8 mouse cellular contexts compared by ENCODE assay signal in genomic region chrX:48519549-48520085, GRCm38 (mm10). TPM values are rescaled to one million over a fixed set of nuclear protein-coding genes. Genes with fewer than 3 reads are reported as not detected.
DNase-seq lines count a peak whose midpoint lies in the region; ATAC-seq and TF ChIP-seq lines count a peak whose summit lies in the region.
"Had no signal": no experiment of that assay in that cellular context is flagged by ENCODE, and none has a peak within 500 bp of the region (broad histone marks: within the 10 kb centered on the region; RNA-seq: fewer than 3 reads in every experiment).

No protein-coding gene starts in this region.

- H3K36me3 ChIP-seq in embryonic facial prominence, embryonic 12.5 days = no peaks in the 10 kb centered on the region
- H3K36me3 ChIP-seq in hindbrain, embryonic 14.5 days (replicated peaks; ENCODE audit: control insufficient read depth, insufficient read depth) = no peaks in the 10 kb centered on the region
- no peaks in the 10 kb centered on the region for H3K36me3 ChIP-seq in midbrain, embryonic 14.5 days (ENCODE audit: control insufficient read depth, insufficient read depth, low read length)

- ATAC-seq in embryonic facial prominence, embryonic 12.5 days (ENCODE audit: insufficient number of reproducible peaks, insufficient read depth, low FRiP score, low TSS enrichment) = no peak; the same call in 1 of the 2 replicates
- no peak for ATAC-seq in hindbrain, embryonic 14.5 days (ENCODE audit: low FRiP score)
- no peak for ATAC-seq in midbrain, embryonic 14.5 days (ENCODE audit: low FRiP score, low TSS enrichment)
- no peak for ATAC-seq in megakaryocyte-erythroid progenitor cell, adult 5-6 weeks (replicated peaks; ENCODE audit: low FRiP score, low TSS enrichment, poor library complexity, severe bottlenecking)

- H3K9ac ChIP-seq in embryonic facial prominence, embryonic 12.5 days = peak overlapping the region; percentile 56
- peak overlapping the region; percentile 79 for H3K9ac ChIP-seq in hindbrain, embryonic 14.5 days
- H3K9ac ChIP-seq in midbrain, embryonic 14.5 days (replicated peaks; ENCODE audit: low read length) = peak overlapping the region; percentile 71

- peak overlapping the region; percentile 65 for H3K4me2 ChIP-seq in embryonic facial prominence, embryonic 12.5 days (replicated peaks)
- H3K4me2 ChIP-seq in hindbrain, embryonic 14.5 days (replicated peaks) = peak overlapping the region; percentile 80
- H3K4me2 ChIP-seq in midbrain, embryonic 14.5 days (ENCODE audit: low read length) = peak overlapping the region; percentile 71

- WGBS in embryonic facial prominence, embryonic 12.5 days = 18% methylated on average over 20 of the region's 20 CpGs
- 23% methylated on average over 20 of the region's 20 CpGs for WGBS in hindbrain, embryonic 14.5 days
- WGBS in midbrain, embryonic 14.5 days = 21% methylated on average over 20 of the region's 20 CpGs

- peak; percentile 26 for TF ChIP-seq CTCF in layer of hippocampus, adult 2 months (conservative IDR thresholded peaks at IDR 0.05)

- H3K27ac ChIP-seq in layer of hippocampus, adult 2 months = peak overlapping the region; percentile 85
- H3K27ac ChIP-seq in embryonic facial prominence, embryonic 12.5 days = no peak overlapping the region
- H3K27ac ChIP-seq in hindbrain, embryonic 14.5 days = peak overlapping the region; percentile 96
- H3K27ac ChIP-seq in midbrain, embryonic 14.5 days (replicated peaks; ENCODE audit: low read depth, low read length) = peak overlapping the region; percentile 95

- peak overlapping the region; percentile 63 for H3K4me3 ChIP-seq in layer of hippocampus, adult 2 months
- H3K4me3 ChIP-seq in embryonic facial prominence, embryonic 12.5 days = peak overlapping the region; percentile 44
- H3K4me3 ChIP-seq in hindbrain, embryonic 14.5 days (replicated peaks; ENCODE audit: low read length) = peak overlapping the region; percentile 57
- peak overlapping the region; percentile 48 for H3K4me3 ChIP-seq in midbrain, embryonic 14.5 days (replicated peaks; ENCODE audit: low read depth, low read length)

- no peak for DNase-seq in layer of hippocampus, adult 2 months (ENCODE audit: low spot score in 2 of 2)
- DNase-seq in layer of hippocampus, adult 18-20 months (ENCODE audit: low spot score in 2 of 2) = no peak
- no peak for DNase-seq in hindbrain, embryonic 14.5 days (ENCODE audit: low spot score)
- DNase-seq in midbrain, embryonic 14.5 days = peak; percentile 59
- no peak for DNase-seq in gastrocnemius, adult 8-10 months (ENCODE audit: low spot score in 2 of 2)

- no peaks in the 10 kb centered on the region for H3K4me1 ChIP-seq in embryonic facial prominence, embryonic 12.5 days
- peaks cover 6% of the 10 kb centered on the region; the same call in 1 of the 2 replicates for H3K4me1 ChIP-seq in hindbrain, embryonic 14.5 days (replicated peaks; ENCODE audit: control insufficient read depth, insufficient read depth, low read length)
- H3K4me1 ChIP-seq in midbrain, embryonic 14.5 days (ENCODE audit: control insufficient read depth, insufficient read depth, low read length) = 0 out of 2 replicates have a peak, but pooled peaks cover 7% of the 10 kb centered on the region

- H3K27me3 ChIP-seq in embryonic facial prominence, embryonic 12.5 days = no peaks in the 10 kb centered on the region
- H3K27me3 ChIP-seq in hindbrain, embryonic 14.5 days (ENCODE audit: control insufficient read depth, insufficient read depth, low read length) = no peaks in the 10 kb centered on the region
- H3K27me3 ChIP-seq in midbrain, embryonic 14.5 days (ENCODE audit: control insufficient read depth, insufficient read depth, low read length) = no peaks in the 10 kb centered on the region

- no peaks in the 10 kb centered on the region for H3K9me3 ChIP-seq in embryonic facial prominence, embryonic 12.5 days
- no peaks in the 10 kb centered on the region for H3K9me3 ChIP-seq in hindbrain, embryonic 14.5 days (ENCODE audit: control insufficient read depth, low read length)
- H3K9me3 ChIP-seq in midbrain, embryonic 14.5 days (ENCODE audit: control insufficient read depth, low read length) = no peaks in the 10 kb centered on the region

RNA-seq across cellular contexts. Expression of gene Rab33a, which starts 0.5 kb away (rescaled TPM):
- 10 to 100 TPM; 22.1 to 24.3 TPM for total RNA-seq in layer of hippocampus, adult 2 months (2021)
- total RNA-seq in layer of hippocampus, adult 18-20 months (2021) = 10 to 100 TPM; 18.3 to 21.5 TPM
- 11.0 and 12.0 TPM in 2 replicates for polyA plus RNA-seq in embryonic facial prominence, embryonic 12.5 days (2016; fragmentation: Nextera tagmentation; extraction: Ambion mirVana)
- polyA plus RNA-seq in hindbrain, embryonic 14.5 days (2014; fragmentation: Nextera tagmentation; extraction: Ambion mirVana) = 96.4 and 97.0 TPM in 2 replicates
- polyA plus RNA-seq in midbrain, embryonic 14.5 days (2014; fragmentation: Nextera tagmentation; extraction: Ambion mirVana) = 86.7 and 113 TPM in 2 replicates
- total RNA-seq in gastrocnemius, adult 8-10 months (2022) = not detected
- 0.50 and 1.4 TPM in 2 replicates for total RNA-seq in megakaryocyte-erythroid progenitor cell, adult 5-6 weeks (2014; fragmentation: Nextera tagmentation)
- not detected in 2 replicates for total RNA-seq in megakaryocyte-erythroid progenitor cell, adult 5-6 weeks (2017)
- total RNA-seq: neutrophil, adult 5-6 weeks had no signal

RNA-seq across cellular contexts. Expression of gene Aifm1, which starts 6.3 kb away (rescaled TPM):
- 10 to 100 TPM; 27.8 to 29.0 TPM for total RNA-seq in layer of hippocampus, adult 2 months (2021)
- 10 to 100 TPM; 22.7 to 28.3 TPM for total RNA-seq in layer of hippocampus, adult 18-20 months (2021)
- polyA plus RNA-seq in embryonic facial prominence, embryonic 12.5 days (2016; fragmentation: Nextera tagmentation; extraction: Ambion mirVana) = 75.0 and 79.3 TPM in 2 replicates
- polyA plus RNA-seq in hindbrain, embryonic 14.5 days (2014; fragmentation: Nextera tagmentation; extraction: Ambion mirVana) = 34.5 and 38.3 TPM in 2 replicates
- polyA plus RNA-seq in midbrain, embryonic 14.5 days (2014; fragmentation: Nextera tagmentation; extraction: Ambion mirVana) = 28.5 and 38.8 TPM in 2 replicates
- 10 to 100 TPM; 34.4 to 42.4 (median 40.0) TPM for total RNA-seq in gastrocnemius, adult 8-10 months (2022)
- total RNA-seq in megakaryocyte-erythroid progenitor cell, adult 5-6 weeks (2014; fragmentation: Nextera tagmentation) = 68.2 and 74.1 TPM in 2 replicates
- 110 and 155 TPM in 2 replicates for total RNA-seq in megakaryocyte-erythroid progenitor cell, adult 5-6 weeks (2017)

RNA-seq across cellular contexts. Expression of gene Elf4, which starts 56.7 kb away (rescaled TPM):
- under 1 TPM; 0.61 to 0.84 TPM for total RNA-seq in layer of hippocampus, adult 2 months (2021)
- under 1 TPM; 0.89 to 0.99 TPM for total RNA-seq in layer of hippocampus, adult 18-20 months (2021)
- polyA plus RNA-seq in embryonic facial prominence, embryonic 12.5 days (2016; fragmentation: Nextera tagmentation; extraction: Ambion mirVana) = 3.2 and 4.0 TPM in 2 replicates
- polyA plus RNA-seq in hindbrain, embryonic 14.5 days (2014; fragmentation: Nextera tagmentation; extraction: Ambion mirVana) = 0.83 and 1.2 TPM in 2 replicates
- polyA plus RNA-seq in midbrain, embryonic 14.5 days (2014; fragmentation: Nextera tagmentation; extraction: Ambion mirVana) = 0.20 and 0.95 TPM in 2 replicates
- 1 to 10 TPM in 2 of 4 experiments, under 1 TPM in 2; 0.70 to 1.9 (median 1.1) TPM for total RNA-seq in gastrocnemius, adult 8-10 months (2022)
- total RNA-seq in megakaryocyte-erythroid progenitor cell, adult 5-6 weeks (2014; fragmentation: Nextera tagmentation) = 24.2 and 26.0 TPM in 2 replicates
- total RNA-seq in megakaryocyte-erythroid progenitor cell, adult 5-6 weeks (2017) = 7.9 and 11.8 TPM in 2 replicates

Comparison
In these comparisons a context has a peak if more than half of its experiments do, and no peak if none do; other contexts are left out.
1. RNA of gene Rab33a, which starts 0.5 kb away (total RNA-seq): 22.1 to 24.3 TPM in layer of hippocampus, adult 2 months and 18.3 to 21.5 TPM in layer of hippocampus, adult 18-20 months; 0.50 to 1.4 TPM in megakaryocyte-erythroid progenitor cell, adult 5-6 weeks and not detected in gastrocnemius, adult 8-10 months; every median in the first group is over 4 times any median in the second.
2. Peak in every context shown above with its lines, with median percentiles within 50 percentile points of each other: H3K4me3 ChIP-seq, H3K4me2 ChIP-seq and H3K9ac ChIP-seq.